Mouse (Mus musculus): ENCODE data around the gene Psg23.
"Not testable (repeated sequence)": the region's sequence is repeated elsewhere in the genome, so short reads cannot be mapped to it uniquely, and the experiment has no call there.

Psg23 gene

DNA sequence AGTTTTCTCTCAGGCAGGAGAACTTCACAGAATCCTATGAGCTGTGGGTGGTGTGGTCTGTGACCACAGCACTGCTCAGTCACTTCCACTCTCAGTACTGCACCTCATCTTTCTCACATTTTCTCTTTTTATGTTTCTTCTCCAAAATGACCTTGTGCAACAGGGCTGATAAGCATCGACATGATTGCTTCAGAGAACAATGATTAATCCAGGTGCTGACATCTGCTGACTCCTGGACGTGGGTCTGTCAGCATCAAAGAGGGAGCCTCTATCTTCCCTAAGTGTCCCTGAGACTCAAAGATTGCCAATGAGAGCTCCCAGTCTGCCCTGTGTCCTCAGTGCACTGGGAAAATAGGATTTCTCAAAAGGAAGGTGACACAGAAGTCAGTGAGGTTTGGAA, at the start of gene Psg23:
Gene Psg23, minus strand, starts transcription at position 101 of the 400 bp plus-strand sequence.
- DNase-seq (ENCODE audit: low spot score in 2 of 2), result not testable (repeated sequence)

DNA sequence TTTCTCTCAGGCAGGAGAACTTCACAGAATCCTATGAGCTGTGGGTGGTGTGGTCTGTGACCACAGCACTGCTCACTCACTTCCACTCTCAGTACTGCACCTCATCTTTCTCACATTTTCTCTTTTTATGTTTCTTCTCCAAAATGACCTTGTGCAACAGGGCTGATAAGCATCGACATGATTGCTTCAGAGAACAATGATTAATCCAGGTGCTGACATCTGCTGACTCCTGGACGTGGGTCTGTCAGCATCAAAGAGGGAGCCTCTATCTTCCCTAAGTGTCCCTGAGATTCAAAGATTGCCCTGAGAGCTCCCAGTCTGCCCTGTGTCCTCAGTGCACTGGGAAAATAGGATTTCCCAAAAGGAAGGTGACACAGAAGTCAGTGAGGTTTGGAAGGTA, 40.3 kb upstream of the Psg23 start, which contains the start of gene Psg21:
Gene Psg21, minus strand, starts transcription at position 101 of the 400 bp plus-strand sequence.
- not testable (repeated sequence) for DNase-seq (ENCODE audit: low spot score in 2 of 2)

GRCm38 (mm10) chr7:18626921-18627320, 10.6 kb upstream of the Psg23 start:
- DNase-seq (ENCODE audit: low spot score in 2 of 2), result not testable (repeated sequence)

DNA sequence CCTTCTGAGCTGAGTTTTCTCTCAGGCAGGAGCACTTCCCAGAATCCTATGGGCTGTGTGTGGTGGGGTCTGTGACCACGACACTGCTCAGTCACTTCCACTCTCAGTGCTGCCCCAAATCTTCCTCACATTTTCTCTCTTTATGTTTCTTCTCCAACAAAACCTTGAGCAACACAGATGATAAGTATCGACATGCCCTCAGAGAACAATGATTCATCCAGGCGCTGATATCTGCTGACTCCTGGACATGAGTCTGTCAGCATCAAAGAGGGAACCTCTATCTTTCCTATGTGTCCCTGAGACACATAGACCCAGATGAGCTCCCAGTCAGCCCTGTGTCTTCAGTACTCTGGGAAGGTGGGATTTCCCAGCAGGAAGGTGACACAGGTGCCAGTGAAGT, 49.1 kb downstream of the Psg23 start, which contains the start of gene Psg27:
Gene Psg27, minus strand, starts transcription at position 101 of the 400 bp plus-strand sequence.
- no peak for DNase-seq (ENCODE audit: low spot score in 2 of 2)

- DNase-seq (ENCODE audit: low spot score in 2 of 2), result no peak
Observed at GRCm38 (mm10) chr7:18559850-18560249, 56.5 kb downstream of the Psg23 start.

All from urinary bladder, postnatal 36 days (tissue).